Mouse (Mus musculus) hindbrain, embryonic 14.5 days (tissue): ENCODE data around the gene Zfp422. TPM values are rescaled to one million over a fixed set of nuclear protein-coding genes. Genes with fewer than 3 reads are reported as not detected.

Experiments
- ATAC-seq: fragments of 200-750 bp; cut with Nextera tagmentation; 2 replicates; pipeline ENCODE4 v1.8.0; 2017; ENCODE audit warnings: moderate number of reproducible peaks, mild to moderate bottlenecking, moderate TSS enrichment, moderate library complexity; ENCODE audit not compliant: low FRiP score
- DNase-seq: peaks from one replicate; pipeline ENCODE4 v3.0.0-alpha.2; 2015; ENCODE audit warnings: low spot score
- H3K27ac ChIP-seq: fragments of 300-500 bp; sonication (generic); 2 replicates; pipeline ENCODE4 v1.5.1; 2014; ENCODE audit warnings: mild to moderate bottlenecking, moderate library complexity
- H3K27me3 ChIP-seq: fragments of 300-500 bp; sonication (generic); 2 replicates; pipeline ENCODE4 v1.6.1; 2014; ENCODE audit warnings: mild to moderate bottlenecking, low read length, mixed read lengths; ENCODE audit not compliant: control insufficient read depth, insufficient read depth
- H3K36me3 ChIP-seq: fragments of 300-500 bp; sonication (generic); replicated peaks from 2 replicates; pipeline ENCODE4 v1.6.1; 2014; ENCODE audit not compliant: control insufficient read depth, insufficient read depth
- H3K4me1 ChIP-seq: fragments of 300-500 bp; sonication (generic); replicated peaks from 2 replicates; pipeline ENCODE4 v1.6.1; 2014; ENCODE audit warnings: antibody characterized with exemption, low read length, mixed read lengths; ENCODE audit not compliant: control insufficient read depth, insufficient read depth
- H3K4me2 ChIP-seq: fragments of 300-500 bp; sonication (generic); replicated peaks from 2 replicates; pipeline ENCODE4 v1.6.1; 2014; ENCODE audit warnings: mild to moderate bottlenecking, moderate library complexity
- H3K4me3 ChIP-seq: fragments of 300-500 bp; sonication (generic); replicated peaks from 2 replicates; pipeline ENCODE4 v1.5.1; 2014; ENCODE audit warnings: mild to moderate bottlenecking, low read length
- H3K9ac ChIP-seq: fragments of 300-500 bp; sonication (generic); 2 replicates; pipeline ENCODE4 v1.6.1; 2014
- H3K9me3 ChIP-seq: fragments of 300-500 bp; sonication (generic); 2 replicates; pipeline ENCODE4 v1.6.1; 2016; ENCODE audit warnings: low read length; ENCODE audit not compliant: control insufficient read depth
- WGBS: fragments of 180-500 bp; shearing (Covaris S2); extraction: QIAGEN DNeasy Blood & Tissue Kit; methylation state at CpG from one replicate; pipeline ENCODE4 v1.1.7; 2014; 5-methylcytosine and 5-hydroxymethylcytosine counted together
- polyA plus RNA-seq: library from polyadenylated mRNA; unstranded; fragments of >200 nt; fragmentation: Nextera tagmentation; extraction: Ambion mirVana; gene quantifications from 2 replicates; pipeline ENCODE4 v1.2.1, GENCODE M21; 2014

The Zfp422 gene
- polyA plus RNA-seq, 1 experiment from 2014 or later: 138 TPM

GRCm38 (mm10) chr6:116653191-116653590, 24.4 kb upstream of the Zfp422 start:
- H3K4me3 ChIP-seq: no peak overlapping the region
- no peaks in the 10 kb centered on the region for H3K9me3 ChIP-seq
- H3K4me1 ChIP-seq: no peaks in the 10 kb centered on the region
- 73% methylated on average over 3 of the region's 3 CpGs for WGBS
- no peak overlapping the region for H3K4me2 ChIP-seq
- no peaks in the 10 kb centered on the region for H3K27me3 ChIP-seq
- H3K9ac ChIP-seq: no peak overlapping the region; the same call in 1 of the 2 replicates
- ATAC-seq (no peak), DNase-seq (no peak)
- H3K36me3 ChIP-seq: no peaks in the 10 kb centered on the region
- no peak overlapping the region for H3K27ac ChIP-seq

- no peaks in the 10 kb centered on the region for H3K36me3 ChIP-seq
- no peak overlapping the region for H3K9ac ChIP-seq
- H3K27ac ChIP-seq: no peak overlapping the region
- H3K4me1 ChIP-seq: no peaks in the 10 kb centered on the region
- 76% methylated on average over 20 of the region's 20 CpGs for WGBS
- no peaks in the 10 kb centered on the region for H3K27me3 ChIP-seq
- H3K9me3 ChIP-seq: no peaks in the 10 kb centered on the region
- no peak overlapping the region for H3K4me3 ChIP-seq
- ATAC-seq (no peak), DNase-seq (no peak)
- H3K4me2 ChIP-seq: peak overlapping the region; percentile 11; the same call in 1 of the 2 replicates
These were observed 22.8 kb upstream of the Zfp422 start for GRCm38 (mm10) chr6:116651437-116652118.

GRCm38 (mm10) chr6:116650406-116650805, 21.6 kb upstream of the Zfp422 start, which contains the start of gene Depp1:
Gene Depp1 (plus strand): TSS chr6:116650609.
- Histone ChIP-seq H3K27ac (no peak within 1 kb of the TSS; the same call in 1 of the 2 replicates), H3K27me3 (no peaks in the 10 kb centered on the region), H3K4me3 (no peak within 1 kb of the TSS), H3K36me3 (no peaks in the 10 kb centered on the region), H3K4me1 (no peaks in the 10 kb centered on the region), H3K9ac (no peak within 1 kb of the TSS), H3K9me3 (no peaks in the 10 kb centered on the region), H3K4me2 (peak within 1 kb of the TSS; percentile 11; the same call in 1 of the 2 replicates)
- ATAC-seq (0 out of 2 replicates have a peak, but pooled peaks have one; percentile 7), DNase-seq (peak; percentile 52)
- WGBS: 44% methylated on average over 6 of the region's 6 CpGs

- no peak overlapping the region for H3K4me2 ChIP-seq
- WGBS: 89% methylated on average over 7 of the region's 7 CpGs
- no peaks in the 10 kb centered on the region for H3K27me3 ChIP-seq
- no peak for DNase-seq
- no peaks in the 10 kb centered on the region for H3K9me3 ChIP-seq
- no peak overlapping the region for H3K9ac ChIP-seq
- H3K27ac ChIP-seq: no peak overlapping the region
- H3K36me3 ChIP-seq: no peaks in the 10 kb centered on the region
- H3K4me3 ChIP-seq: no peak overlapping the region
- ATAC-seq: no peak
- H3K4me1 ChIP-seq: no peaks in the 10 kb centered on the region
These were observed 21.0 kb upstream of the Zfp422 start for GRCm38 (mm10) chr6:116649811-116650210.

- no peak overlapping the region for H3K4me2 ChIP-seq
- DNase-seq: no peak
- 77% methylated on average over 12 of the region's 12 CpGs for WGBS
- H3K27me3 ChIP-seq: no peaks in the 10 kb centered on the region
- 0 out of 2 replicates have a peak, but pooled peaks have one; percentile 29 for ATAC-seq
- H3K36me3 ChIP-seq: no peaks in the 10 kb centered on the region
- H3K9ac ChIP-seq: no peak overlapping the region
- no peak overlapping the region for H3K27ac ChIP-seq
- no peaks in the 10 kb centered on the region for H3K4me1 ChIP-seq
- H3K9me3 ChIP-seq: no peaks in the 10 kb centered on the region
- no peak overlapping the region for H3K4me3 ChIP-seq
These were observed 19.0 kb upstream of the Zfp422 start for GRCm38 (mm10) chr6:116647763-116648162.

GRCm38 (mm10) chr6:116644335-116644734, 15.5 kb upstream of the Zfp422 start:
- Histone ChIP-seq H3K4me3 (no peak overlapping the region), H3K9me3 (no peaks in the 10 kb centered on the region), H3K4me2 (no peak overlapping the region), H3K4me1 (no peaks in the 10 kb centered on the region), H3K9ac (no peak overlapping the region), H3K27ac (no peak overlapping the region; the same call in 1 of the 2 replicates), H3K36me3 (0 out of 2 replicates have a peak, but pooled peaks cover 4% of the 10 kb centered on the region), H3K27me3 (no peaks in the 10 kb centered on the region)
- ATAC-seq (no peak), DNase-seq (no peak)
- 71% methylated on average over 3 of the region's 3 CpGs for WGBS

GRCm38 (mm10) chr6:116643881-116644280, 15.1 kb upstream of the Zfp422 start:
- no peak overlapping the region for H3K9ac ChIP-seq
- H3K36me3 ChIP-seq: 0 out of 2 replicates have a peak, but pooled peaks cover 4% of the 10 kb centered on the region
- H3K9me3 ChIP-seq: no peaks in the 10 kb centered on the region
- no peak overlapping the region for H3K4me3 ChIP-seq
- H3K27ac ChIP-seq: no peak overlapping the region
- 55% methylated on average over 4 of the region's 4 CpGs for WGBS
- H3K4me2 ChIP-seq: no peak overlapping the region
- DNase-seq (no peak), ATAC-seq (no peak)
- H3K27me3 ChIP-seq: no peaks in the 10 kb centered on the region
- H3K4me1 ChIP-seq: no peaks in the 10 kb centered on the region

- DNase-seq (no peak), ATAC-seq (no peak)
- Histone ChIP-seq H3K4me2 (no peak overlapping the region), H3K4me3 (no peak overlapping the region), H3K9ac (no peak overlapping the region), H3K36me3 (0 out of 2 replicates have a peak, but pooled peaks cover 4% of the 10 kb centered on the region), H3K27me3 (no peaks in the 10 kb centered on the region), H3K9me3 (no peaks in the 10 kb centered on the region), H3K27ac (no peak overlapping the region), H3K4me1 (no peaks in the 10 kb centered on the region)
- 85% methylated on average over 11 of the region's 11 CpGs for WGBS
These were observed 14.1 kb upstream of the Zfp422 start for GRCm38 (mm10) chr6:116642942-116643341.

GRCm38 (mm10) chr6:116639663-116640062, 10.9 kb upstream of the Zfp422 start:
- WGBS: 66% methylated on average over 2 of the region's 2 CpGs
- ATAC-seq (no peak), DNase-seq (no peak)
- no peaks in the 10 kb centered on the region for H3K27me3 ChIP-seq
- H3K27ac ChIP-seq: no peak overlapping the region
- H3K9me3 ChIP-seq: no peaks in the 10 kb centered on the region
- no peak overlapping the region for H3K4me2 ChIP-seq
- H3K36me3 ChIP-seq: peaks cover 4% of the 10 kb centered on the region; the same call in 1 of the 2 replicates
- H3K4me3 ChIP-seq: no peak overlapping the region
- H3K4me1 ChIP-seq: no peaks in the 10 kb centered on the region
- H3K9ac ChIP-seq: no peak overlapping the region
